Mouse (Mus musculus): Measurements from ENCODE around the gene Gls2. TPM values are rescaled to one million over a fixed set of nuclear protein-coding genes. Genes with fewer than 3 reads are reported as not detected.

Gene Gls2
- polyA plus RNA-seq, 1 experiment from 2014 or later: 2.3 TPM

GRCm38 (mm10) chr10:128232420-128232985 is 38.2 kb downstream of the Gls2 start:
- Histone ChIP-seq H3K4me1 (replicated peaks) (peaks cover 37% of the 10 kb centered on the region), H3K27ac (peak overlapping the region; percentile 97), H3K27me3 (no peaks in the 10 kb centered on the region), H3K4me3 (replicated peaks) (peak overlapping the region; percentile 79), H3K36me3 (peaks cover 11% of the 10 kb centered on the region), H3K9me3 (no peaks in the 10 kb centered on the region), H3K4me2 (peak overlapping the region; percentile 65), H3K9ac (replicated peaks) (peak overlapping the region; percentile 82)
- ATAC-seq (ENCODE audit: insufficient number of reproducible peaks, insufficient read depth, low FRiP score, low TSS enrichment, low read depth): no peak; the same call in 1 of the 2 replicates
- 0% methylated on average over 14 of the region's 14 CpGs for WGBS

GRCm38 (mm10) chr10:128236321-128236720 is 42.1 kb downstream of the Gls2 start:
- H3K36me3 ChIP-seq: peaks cover 41% of the 10 kb centered on the region
- no peak overlapping the region for H3K4me2 ChIP-seq
- 32% methylated on average over 4 of the region's 4 CpGs for WGBS

DNA sequence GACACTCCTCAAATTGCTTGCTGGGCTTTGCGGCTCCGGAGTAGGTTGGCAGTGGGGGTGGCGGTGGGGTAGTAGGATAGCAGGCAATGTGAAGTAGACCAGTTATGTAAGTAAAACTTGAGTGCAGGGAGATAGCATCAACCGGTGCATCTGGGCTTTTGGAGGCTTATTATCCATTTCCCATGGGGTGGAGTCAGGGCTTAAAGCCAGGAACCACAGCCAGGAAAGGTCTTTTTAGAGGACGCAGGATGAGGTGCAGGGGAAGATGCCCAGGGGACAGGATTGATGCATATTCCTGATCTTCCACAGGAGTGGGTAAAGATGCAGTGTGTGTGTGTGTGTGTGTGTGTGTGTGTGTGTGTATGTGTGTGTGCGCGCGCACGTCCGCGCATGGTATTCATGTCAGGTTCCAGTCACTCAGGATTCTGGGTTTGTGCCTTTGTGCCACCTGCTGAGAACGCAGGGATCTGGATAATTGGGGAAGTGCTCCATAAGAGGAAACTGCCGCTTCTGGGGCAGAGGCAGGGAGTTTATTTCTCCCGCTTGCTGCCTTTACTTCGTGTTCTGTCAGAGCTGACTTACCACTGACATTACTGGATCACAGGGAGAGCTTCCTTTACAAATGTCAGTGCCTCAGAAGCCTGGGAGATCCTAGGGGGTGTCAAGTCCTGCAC is 43.7 kb downstream of the Gls2 start:
- Histone ChIP-seq H3K9me3 (no peaks in the 10 kb centered on the region), H3K36me3 (peaks cover 57% of the 10 kb centered on the region), H3K4me1 (replicated peaks) (peaks cover 27% of the 10 kb centered on the region), H3K4me2 (no peak overlapping the region), H3K4me3 (replicated peaks) (no peak overlapping the region), H3K9ac (replicated peaks) (no peak overlapping the region), H3K27ac (peak overlapping the region; percentile 35; the same call in 1 of the 2 replicates), H3K27me3 (no peaks in the 10 kb centered on the region)
- WGBS: 78% methylated on average over 15 of the region's 15 CpGs
- no peak for ATAC-seq (ENCODE audit: insufficient number of reproducible peaks, insufficient read depth, low FRiP score, low TSS enrichment, low read depth)

More at GRCm38 (mm10) chr10:128236321-128236720, 42.1 kb downstream of the Gls2 start:
- H3K4me3 ChIP-seq (replicated peaks): no peak overlapping the region
- ATAC-seq (ENCODE audit: insufficient number of reproducible peaks, insufficient read depth, low FRiP score, low TSS enrichment, low read depth): no peak
- no peaks in the 10 kb centered on the region for H3K9me3 ChIP-seq
- peaks cover 30% of the 10 kb centered on the region for H3K4me1 ChIP-seq (replicated peaks)
- peak overlapping the region; percentile 68 for H3K27ac ChIP-seq
- no peak overlapping the region for H3K9ac ChIP-seq (replicated peaks)
- no peaks in the 10 kb centered on the region for H3K27me3 ChIP-seq

GRCm38 (mm10) chr10:128239140-128239539 is 44.9 kb downstream of the Gls2 start:
- ATAC-seq (ENCODE audit: insufficient number of reproducible peaks, insufficient read depth, low FRiP score, low TSS enrichment, low read depth): no peak
- H3K9ac ChIP-seq (replicated peaks): no peak overlapping the region
- no peaks in the 10 kb centered on the region for H3K9me3 ChIP-seq
- WGBS: 93% methylated on average over 4 of the region's 4 CpGs
- no peak overlapping the region for H3K27ac ChIP-seq
- no peaks in the 10 kb centered on the region for H3K27me3 ChIP-seq
- no peak overlapping the region for H3K4me3 ChIP-seq (replicated peaks)
- peaks cover 64% of the 10 kb centered on the region for H3K36me3 ChIP-seq
- H3K4me1 ChIP-seq (replicated peaks): peaks cover 22% of the 10 kb centered on the region
- H3K4me2 ChIP-seq: no peak overlapping the region

DNA sequence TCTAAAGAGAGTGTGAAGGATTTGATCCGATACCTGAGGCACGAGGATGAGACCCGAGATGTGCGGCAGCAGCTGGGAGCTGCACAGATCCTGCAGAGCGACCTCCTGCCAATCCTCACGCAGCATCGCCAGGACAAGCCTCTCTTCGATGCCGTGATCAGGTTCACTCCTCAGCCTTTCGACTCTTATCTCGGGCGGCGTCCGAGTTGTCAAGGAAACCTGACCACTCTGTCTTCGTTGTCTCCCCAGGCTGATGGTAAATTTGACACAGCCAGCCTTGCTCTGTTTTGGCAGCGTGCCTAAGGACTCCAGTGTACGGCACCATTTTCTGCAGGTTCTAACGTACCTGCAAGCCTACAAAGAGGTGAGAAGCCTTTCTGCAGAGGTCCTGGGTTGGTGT is 45.9 kb downstream of the Gls2 start:
- Histone ChIP-seq H3K4me1 (replicated peaks) (peaks cover 17% of the 10 kb centered on the region), H3K4me3 (replicated peaks) (no peak overlapping the region), H3K36me3 (peaks cover 68% of the 10 kb centered on the region), H3K9ac (replicated peaks) (no peak overlapping the region), H3K9me3 (no peaks in the 10 kb centered on the region), H3K27me3 (no peaks in the 10 kb centered on the region), H3K27ac (no peak overlapping the region), H3K4me2 (no peak overlapping the region)
- WGBS: 95% methylated on average over 18 of the region's 18 CpGs
- ATAC-seq (ENCODE audit: insufficient number of reproducible peaks, insufficient read depth, low FRiP score, low TSS enrichment, low read depth): no peak

- no peaks in the 10 kb centered on the region for H3K27me3 ChIP-seq
- no peak for ATAC-seq (ENCODE audit: insufficient number of reproducible peaks, insufficient read depth, low FRiP score, low TSS enrichment, low read depth)
- 96% methylated on average over 8 of the region's 8 CpGs for WGBS
These were observed 49.0 kb downstream of the Gls2 start for GRCm38 (mm10) chr10:128243252-128243651.

GRCm38 (mm10) chr10:128244121-128244520 is 49.9 kb downstream of the Gls2 start:
- Histone ChIP-seq H3K36me3 (peaks cover 98% of the 10 kb centered on the region), H3K9me3 (no peaks in the 10 kb centered on the region), H3K27me3 (no peaks in the 10 kb centered on the region), H3K27ac (no peak overlapping the region), H3K9ac (replicated peaks) (no peak overlapping the region), H3K4me3 (replicated peaks) (no peak overlapping the region), H3K4me1 (replicated peaks) (no peaks in the 10 kb centered on the region), H3K4me2 (no peak overlapping the region)
- WGBS: 94% methylated on average over 15 of the region's 15 CpGs
- ATAC-seq (ENCODE audit: insufficient number of reproducible peaks, insufficient read depth, low FRiP score, low TSS enrichment, low read depth): no peak

More at GRCm38 (mm10) chr10:128243252-128243651, 49.0 kb downstream of the Gls2 start:
- no peak overlapping the region for H3K4me3 ChIP-seq (replicated peaks)
- no peak overlapping the region for H3K9ac ChIP-seq (replicated peaks)
- H3K27ac ChIP-seq: no peak overlapping the region
- H3K36me3 ChIP-seq: peaks cover 91% of the 10 kb centered on the region
- no peak overlapping the region for H3K4me2 ChIP-seq
- peaks cover 2% of the 10 kb centered on the region; the same call in 1 of the 2 replicates for H3K4me1 ChIP-seq (replicated peaks)
- no peaks in the 10 kb centered on the region for H3K9me3 ChIP-seq

DNA sequence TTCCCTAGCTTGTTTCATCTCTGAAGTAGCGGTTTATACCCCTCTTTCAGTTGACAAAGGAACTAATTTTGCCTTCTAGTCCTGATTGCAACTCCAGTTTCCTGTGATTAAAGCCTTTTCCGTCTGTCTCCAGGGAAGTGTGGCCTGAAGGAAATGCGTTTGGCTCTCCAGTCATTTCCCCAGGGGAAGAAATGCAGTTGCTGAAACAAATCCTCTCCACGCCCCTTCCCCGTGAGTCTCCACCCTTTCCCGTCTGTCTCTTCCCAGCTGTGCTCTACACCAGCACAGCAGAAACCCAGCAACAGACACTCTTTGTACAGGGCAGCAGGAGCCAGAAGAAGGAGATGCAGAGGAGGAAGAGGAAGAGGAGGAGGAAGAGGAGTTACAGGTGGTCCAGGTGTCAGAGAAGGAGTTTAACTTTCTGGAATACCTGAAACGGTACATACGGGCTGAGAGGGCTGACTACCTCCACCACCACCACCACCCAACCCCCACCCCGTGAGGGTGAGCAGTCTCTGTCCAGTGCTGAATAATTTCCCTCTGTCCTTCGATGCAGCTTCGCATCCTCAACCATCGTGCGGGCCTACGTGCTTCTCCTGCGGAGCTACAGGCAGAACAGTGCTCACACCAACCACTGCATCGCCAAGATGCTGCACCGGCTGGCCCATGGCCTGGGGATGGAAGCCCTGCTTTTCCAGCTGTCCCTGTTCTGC is 52.9 kb downstream of the Gls2 start:
- H3K27ac ChIP-seq: peak overlapping the region; percentile 60; the same call in 1 of the 2 replicates
- H3K36me3 ChIP-seq: peaks cover 100% of the 10 kb centered on the region
- WGBS: 82% methylated on average over 17 of the region's 17 CpGs
- H3K27me3 ChIP-seq: no peaks in the 10 kb centered on the region
- H3K9me3 ChIP-seq: no peaks in the 10 kb centered on the region
- H3K9ac ChIP-seq (replicated peaks): 0 out of 2 replicates have a peak overlapping the region, but pooled peaks have one; percentile 4
- no peak overlapping the region for H3K4me3 ChIP-seq (replicated peaks)
- no peak overlapping the region for H3K4me2 ChIP-seq
- no peak for ATAC-seq (ENCODE audit: insufficient number of reproducible peaks, insufficient read depth, low FRiP score, low TSS enrichment, low read depth)
- no peaks in the 10 kb centered on the region for H3K4me1 ChIP-seq (replicated peaks)

DNA sequence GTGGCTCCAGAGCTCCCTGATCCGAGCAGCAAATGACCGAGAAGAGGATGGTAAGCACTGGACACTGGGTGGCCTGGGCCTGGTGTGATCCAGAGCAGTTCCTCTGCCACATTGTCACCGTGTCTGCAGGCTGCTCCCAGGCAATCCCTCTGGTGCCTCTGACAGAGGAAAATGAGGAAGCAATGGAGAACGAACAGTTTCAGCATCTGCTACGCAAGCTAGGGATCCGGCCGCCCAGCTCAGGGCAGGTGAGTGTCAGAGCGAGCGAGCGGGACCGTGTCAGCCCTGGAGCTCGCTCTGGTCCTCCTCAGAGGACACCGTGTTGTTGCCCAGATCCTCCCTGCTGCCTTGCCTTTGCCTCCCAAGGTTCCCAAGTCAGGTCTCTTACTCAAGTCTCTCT is 56.3 kb downstream of the Gls2 start:
- Histone ChIP-seq H3K9ac (replicated peaks) (no peak overlapping the region), H3K36me3 (peaks cover 85% of the 10 kb centered on the region), H3K9me3 (no peaks in the 10 kb centered on the region), H3K4me3 (replicated peaks) (no peak overlapping the region), H3K27me3 (no peaks in the 10 kb centered on the region), H3K4me1 (replicated peaks) (no peaks in the 10 kb centered on the region), H3K27ac (no peak overlapping the region), H3K4me2 (no peak overlapping the region)
- ATAC-seq (ENCODE audit: insufficient number of reproducible peaks, insufficient read depth, low FRiP score, low TSS enrichment, low read depth): no peak
- WGBS: 92% methylated on average over 13 of the region's 13 CpGs

GRCm38 (mm10) chr10:128253677-128254255 is 59.5 kb downstream of the Gls2 start, which contains the start of gene Apon:
TSS of gene Apon (plus strand) at chr10:128254096.
- no peaks in the 10 kb centered on the region for H3K9me3 ChIP-seq
- H3K4me3 ChIP-seq (replicated peaks): no peak within 1 kb of the TSS
- H3K4me1 ChIP-seq (replicated peaks): no peaks in the 10 kb centered on the region
- H3K27ac ChIP-seq: no peak within 1 kb of the TSS
- H3K9ac ChIP-seq (replicated peaks): no peak within 1 kb of the TSS
- H3K36me3 ChIP-seq: peaks cover 53% of the 10 kb centered on the region
- H3K4me2 ChIP-seq: no peak within 1 kb of the TSS
- no peaks in the 10 kb centered on the region for H3K27me3 ChIP-seq
- WGBS: 90% methylated on average over 4 of the region's 4 CpGs
- no peak for ATAC-seq (ENCODE audit: insufficient number of reproducible peaks, insufficient read depth, low FRiP score, low TSS enrichment, low read depth)

- Histone ChIP-seq H3K4me3 (replicated peaks) (no peak overlapping the region), H3K4me1 (replicated peaks) (no peaks in the 10 kb centered on the region), H3K9ac (replicated peaks) (no peak overlapping the region), H3K9me3 (no peaks in the 10 kb centered on the region), H3K27ac (no peak overlapping the region), H3K27me3 (no peaks in the 10 kb centered on the region), H3K4me2 (no peak overlapping the region), H3K36me3 (peaks cover 31% of the 10 kb centered on the region)
- WGBS: 88% methylated on average over 8 of the region's 8 CpGs
- ATAC-seq (ENCODE audit: insufficient number of reproducible peaks, insufficient read depth, low FRiP score, low TSS enrichment, low read depth): no peak
These were observed 61.7 kb downstream of the Gls2 start for GRCm38 (mm10) chr10:128255925-128256324.
